Mouse (Mus musculus) yolk sac, embryonic 10.5 days (tissue): Measurements from ENCODE around the gene Slc22a3.

Source experiments
- DNase-seq: peaks from one replicate; pipeline ENCODE4 v3.0.0-alpha.2; 2017; ENCODE audit warnings: low spot score

Gene Slc22a3

GRCm38 (mm10) chr17:12467642-12468041, 39.9 kb downstream of the Slc22a3 start:
- no peak for DNase-seq

GRCm38 (mm10) chr17:12466501-12467000, 41.0 kb downstream of the Slc22a3 start:
- DNase-seq: no peak

DNA sequence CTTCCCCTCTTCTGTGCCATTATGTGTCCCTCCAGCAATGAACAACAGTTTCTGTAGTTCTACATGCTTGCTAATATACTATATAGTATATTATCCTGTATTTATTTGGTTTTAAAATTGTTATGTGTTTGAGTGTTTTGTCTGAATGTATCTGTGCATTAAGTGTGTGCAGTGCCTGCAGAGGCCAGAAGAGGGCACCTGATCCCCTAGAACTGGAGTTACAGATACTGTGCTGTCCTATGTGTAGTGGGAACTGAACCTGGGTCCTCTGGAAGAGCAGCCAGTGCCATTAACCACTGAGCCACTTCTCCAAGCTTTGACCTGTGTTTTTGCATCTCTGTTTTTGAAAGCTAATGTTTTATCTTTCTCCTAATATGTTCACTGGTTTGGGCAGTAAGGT, 46.3 kb downstream of the Slc22a3 start:
- no peak for DNase-seq

- no peak for DNase-seq
These were observed 52.2 kb downstream of the Slc22a3 start for GRCm38 (mm10) chr17:12455143-12455790.

DNA sequence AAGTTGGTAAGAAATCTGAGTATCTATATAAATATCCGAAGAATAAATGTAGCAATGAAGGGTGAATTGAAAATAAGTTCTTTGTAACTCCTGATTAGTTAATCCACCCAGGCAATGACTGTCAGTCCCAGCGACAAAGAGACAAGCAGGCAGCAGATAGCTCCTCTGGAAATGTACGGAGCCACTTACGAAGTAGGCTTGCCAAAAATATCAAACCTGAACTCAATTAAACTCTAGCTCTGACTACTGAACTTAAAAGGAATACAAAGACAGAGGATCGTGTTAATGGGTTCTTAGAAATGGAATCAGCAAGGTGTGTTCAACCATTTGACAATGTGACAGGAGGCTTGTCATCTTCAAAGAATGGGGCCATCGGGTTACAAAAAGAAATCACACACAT, 53.8 kb downstream of the Slc22a3 start:
- DNase-seq: no peak

- DNase-seq: peak; percentile 47
These were observed 54.5 kb downstream of the Slc22a3 start for GRCm38 (mm10) chr17:12452862-12453531.

DNA sequence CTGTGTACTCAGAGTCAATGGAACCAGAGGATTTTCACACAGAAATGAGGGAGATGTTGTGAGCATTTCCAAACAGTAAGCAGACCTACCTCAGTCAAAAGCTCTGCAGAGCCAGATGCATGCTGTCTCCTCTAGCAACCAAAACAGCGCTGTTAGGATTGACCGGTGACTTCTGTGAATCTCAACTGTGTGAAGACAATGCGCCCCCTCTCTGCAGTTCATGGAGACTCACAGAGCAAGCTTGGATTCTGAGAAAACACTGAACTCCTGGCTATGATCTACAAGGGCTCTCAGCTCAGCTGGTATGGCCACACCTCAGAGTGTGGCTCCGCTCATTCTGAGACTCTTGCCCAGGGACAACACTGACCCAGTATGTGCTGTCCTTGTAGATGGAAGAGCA, 56.3 kb downstream of the Slc22a3 start:
- DNase-seq: peak; percentile 42

GRCm38 (mm10) chr17:12444561-12444960, 62.9 kb downstream of the Slc22a3 start:
- DNase-seq: no peak

- no peak for DNase-seq
These were observed 69.7 kb downstream of the Slc22a3 start for GRCm38 (mm10) chr17:12437771-12438170.

DNA sequence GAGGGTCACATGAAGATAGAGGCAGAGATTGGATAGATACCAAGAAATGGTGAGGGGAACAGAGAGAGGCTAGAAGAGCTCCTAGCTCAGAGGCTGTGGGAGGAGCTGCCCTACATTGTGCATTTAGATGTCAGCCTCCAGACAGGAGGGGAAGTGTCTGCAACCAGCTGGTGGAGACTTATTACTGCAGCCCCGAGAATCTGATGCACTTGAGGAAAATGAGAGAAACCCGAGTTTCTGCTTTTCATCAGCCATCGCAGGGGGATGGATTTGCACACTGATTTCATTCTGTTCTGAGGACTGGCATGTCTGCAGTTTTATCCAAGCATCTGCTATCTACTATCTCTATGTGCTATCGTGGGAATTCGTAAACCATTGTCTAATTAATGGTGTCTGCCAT, 75.8 kb downstream of the Slc22a3 start:
- DNase-seq: no peak

GRCm38 (mm10) chr17:12428369-12428768, 79.1 kb downstream of the Slc22a3 start:
- no peak for DNase-seq

- no peak for DNase-seq
These were observed 80.3 kb downstream of the Slc22a3 start for GRCm38 (mm10) chr17:12427156-12427555.

- DNase-seq: no peak
These were observed 85.4 kb downstream of the Slc22a3 start for GRCm38 (mm10) chr17:12422143-12422542.

GRCm38 (mm10) chr17:12420886-12421574, 86.5 kb downstream of the Slc22a3 start:
- no peak for DNase-seq

DNA sequence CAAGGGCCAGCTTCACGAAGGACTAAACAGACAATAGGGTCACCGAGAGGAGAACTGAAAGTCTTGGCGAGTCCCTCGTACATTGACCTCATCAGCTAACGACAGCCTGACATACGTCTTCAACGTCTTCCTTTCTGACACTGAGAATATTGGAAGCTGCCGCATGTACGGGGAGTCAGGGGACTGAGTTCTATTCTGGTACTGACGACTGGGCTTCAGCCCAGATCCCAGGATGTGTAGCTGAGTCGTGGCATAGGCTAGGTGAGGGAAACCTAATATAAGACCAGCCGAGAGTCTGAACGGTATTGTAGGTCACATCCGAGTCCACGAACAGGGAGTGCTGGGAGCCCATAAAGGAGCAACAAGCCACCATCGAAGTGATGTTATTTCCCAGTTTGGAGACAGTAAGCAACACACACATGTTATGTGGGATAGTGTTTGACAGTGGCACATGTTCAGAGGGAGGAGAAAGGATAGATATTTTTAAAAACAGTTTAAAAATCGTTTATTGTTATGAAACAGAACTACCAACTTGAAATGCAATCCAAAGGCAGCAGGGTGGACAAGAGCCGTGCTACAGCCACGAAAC, 87.9 kb downstream of the Slc22a3 start:
- no peak for DNase-seq

GRCm38 (mm10) chr17:12416250-12416895, 91.1 kb downstream of the Slc22a3 start:
- peak; percentile 66 for DNase-seq

GRCm38 (mm10) chr17:12415741-12416140, 91.8 kb downstream of the Slc22a3 start:
- no peak for DNase-seq

GRCm38 (mm10) chr17:12415031-12415735, 92.3 kb downstream of the Slc22a3 start:
- peak; percentile 26 for DNase-seq

DNA sequence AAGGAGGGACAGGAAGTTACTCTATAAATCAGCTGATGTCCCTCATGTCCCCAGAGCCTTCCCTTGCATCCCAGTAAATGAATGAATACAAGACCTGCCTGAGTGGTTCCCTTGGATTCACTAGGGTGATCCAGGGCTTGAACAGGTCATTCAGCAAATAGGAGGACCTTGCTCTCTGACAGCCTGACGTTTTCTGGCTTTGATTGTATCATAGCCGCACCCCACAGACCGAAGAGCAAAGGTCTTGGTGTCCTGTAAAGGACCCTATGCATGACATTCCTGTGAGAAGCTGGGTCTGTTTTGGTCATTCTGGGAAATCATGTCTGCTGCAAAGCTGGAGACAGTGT, 94.6 kb downstream of the Slc22a3 start:
- DNase-seq: no peak

DNA sequence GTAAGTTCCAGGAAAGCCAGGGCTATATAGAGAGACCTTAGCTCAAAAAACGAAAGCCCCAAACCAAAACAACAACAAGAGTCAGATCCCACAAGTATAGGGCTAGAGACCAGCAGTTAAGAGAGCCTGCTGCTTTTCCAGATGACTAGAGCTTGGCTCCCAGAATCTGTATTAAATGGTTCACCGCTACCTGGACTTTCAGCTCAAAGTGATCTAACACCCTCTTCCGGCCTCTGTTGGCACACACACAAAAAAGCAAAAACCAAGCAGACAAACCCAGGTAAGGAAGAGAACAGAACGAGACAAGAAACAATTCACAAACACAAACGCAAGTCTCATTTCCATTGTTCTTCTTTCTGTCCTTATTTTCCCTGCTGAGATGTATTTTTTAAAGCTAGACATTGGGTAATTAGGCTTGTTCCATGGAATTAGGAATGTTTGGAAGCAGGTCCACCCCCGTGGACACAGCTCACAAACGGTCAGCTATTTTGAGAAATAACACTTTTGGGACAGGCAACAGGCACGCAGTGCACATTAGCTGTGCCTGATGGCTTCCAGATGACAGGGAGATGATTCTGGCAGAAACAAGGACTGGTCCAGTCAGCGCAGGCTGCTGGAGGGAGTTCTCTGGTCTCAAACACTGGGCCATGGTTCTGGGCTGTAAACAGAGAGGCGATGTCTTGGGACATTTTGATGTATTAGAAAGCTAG, 95.2 kb downstream of the Slc22a3 start:
- no peak for DNase-seq

DNA sequence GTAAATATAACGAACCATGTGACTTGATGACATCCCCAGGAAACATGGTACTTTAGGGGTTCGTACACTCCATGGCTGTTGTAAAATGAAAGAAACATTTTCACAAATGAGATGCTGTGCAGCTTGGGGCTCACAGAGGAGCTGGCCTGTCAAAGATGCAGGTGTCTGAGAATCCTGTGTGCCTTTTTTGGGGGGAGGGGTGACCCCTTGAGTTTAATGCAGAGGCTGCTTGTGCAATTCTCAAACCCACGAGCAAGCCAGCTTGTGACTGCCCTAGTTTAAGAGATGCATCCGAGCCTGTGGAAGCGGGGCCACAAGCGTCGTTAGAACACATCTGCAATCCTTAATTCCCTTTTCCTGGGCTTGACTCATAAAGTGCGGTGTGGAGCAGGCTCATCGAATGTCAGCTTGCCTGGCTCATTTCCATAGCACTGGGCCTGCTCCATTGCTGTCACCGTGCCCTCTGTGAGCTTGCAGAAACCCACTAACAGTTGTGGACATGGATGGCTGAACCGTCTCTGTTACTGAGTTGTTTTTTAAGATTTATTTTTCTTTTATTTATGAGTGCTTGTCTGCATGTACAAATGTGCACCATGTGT, 98.1 kb downstream of the Slc22a3 start:
- DNase-seq: no peak
